Mouse (Mus musculus) embryonic facial prominence, embryonic 13.5 days (tissue): ENCODE measurements around the gene Arhgef12. TPM values are rescaled to one million over a fixed set of nuclear protein-coding genes. Genes with fewer than 3 reads are reported as not detected.

Experiments
- ATAC-seq: fragments of 200-750 bp; cut with Nextera tagmentation; 2 replicates; pipeline ENCODE4 v1.8.0; 2017; ENCODE audit warnings: low read depth; ENCODE audit not compliant: insufficient number of reproducible peaks, insufficient read depth, low FRiP score, low TSS enrichment
- H3K27ac ChIP-seq: fragments of 300-500 bp; sonication (generic); 2 replicates; pipeline ENCODE4 v1.5.1; 2015; ENCODE audit warnings: moderate library complexity, mild to moderate bottlenecking, inconsistent platforms
- H3K27me3 ChIP-seq: fragments of 300-500 bp; sonication (generic); 2 replicates; pipeline ENCODE4 v1.6.1; 2015; ENCODE audit warnings: mild to moderate bottlenecking, inconsistent platforms
- H3K36me3 ChIP-seq: fragments of 300-500 bp; sonication (generic); 2 replicates; pipeline ENCODE4 v1.6.1; 2015; ENCODE audit warnings: mild to moderate bottlenecking, inconsistent platforms
- H3K4me1 ChIP-seq: fragments of 300-500 bp; sonication (generic); 2 replicates; pipeline ENCODE4 v1.6.1; 2015; ENCODE audit warnings: inconsistent platforms
- H3K4me2 ChIP-seq: fragments of 300-500 bp; sonication (generic); 2 replicates; pipeline ENCODE4 v1.6.1; 2015; ENCODE audit warnings: moderate library complexity, mild to moderate bottlenecking, inconsistent platforms
- H3K4me3 ChIP-seq: fragments of 300-500 bp; sonication (generic); 2 replicates; pipeline ENCODE4 v1.5.1; 2015; ENCODE audit warnings: mild to moderate bottlenecking, inconsistent platforms
- H3K9ac ChIP-seq: fragments of 300-500 bp; sonication (generic); 2 replicates; pipeline ENCODE4 v1.6.1; 2015; ENCODE audit warnings: mild to moderate bottlenecking, inconsistent platforms
- H3K9me3 ChIP-seq: fragments of 300-500 bp; sonication (generic); 2 replicates; pipeline ENCODE4 v1.6.1; 2016; ENCODE audit warnings: inconsistent platforms
- WGBS: fragments of 180-500 bp; shearing (Covaris S2); methylation state at CpG from one replicate; pipeline ENCODE4 v1.1.7; 2015; ENCODE audit warnings: mixed read lengths; 5-methylcytosine and 5-hydroxymethylcytosine counted together
- polyA plus RNA-seq: library from polyadenylated mRNA; unstranded; fragments of >200 nt; fragmentation: Nextera tagmentation; extraction: Ambion mirVana; gene quantifications from 2 replicates; pipeline ENCODE4 v1.2.1, GENCODE M21; 2015

Gene Arhgef12
- polyA plus RNA-seq, 1 experiment from 2014 or later: 16.9 TPM

GRCm38 (mm10) chr9:43097801-43098557 is 9.1 kb downstream of the Arhgef12 start:
- Histone ChIP-seq H3K36me3 (0 out of 2 replicates have a peak, but pooled peaks cover 3% of the 10 kb centered on the region), H3K4me1 (peaks cover 37% of the 10 kb centered on the region), H3K27ac (no peak overlapping the region), H3K9me3 (no peaks in the 10 kb centered on the region), H3K4me2 (no peak overlapping the region), H3K27me3 (no peaks in the 10 kb centered on the region), H3K4me3 (no peak overlapping the region), H3K9ac (no peak overlapping the region)
- 90% methylated on average over 3 of the region's 3 CpGs for WGBS
- no peak for ATAC-seq

- no peak overlapping the region for H3K4me2 ChIP-seq
- no peaks in the 10 kb centered on the region for H3K27me3 ChIP-seq
- H3K9ac ChIP-seq: no peak overlapping the region
- H3K9me3 ChIP-seq: no peaks in the 10 kb centered on the region
- H3K27ac ChIP-seq: no peak overlapping the region
- no peaks in the 10 kb centered on the region for H3K36me3 ChIP-seq
- H3K4me3 ChIP-seq: no peak overlapping the region
- ATAC-seq: no peak
- peaks cover 23% of the 10 kb centered on the region for H3K4me1 ChIP-seq
Observed at GRCm38 (mm10) chr9:43096337-43096736, 10.7 kb downstream of the Arhgef12 start.

GRCm38 (mm10) chr9:43094828-43095227 is 12.2 kb downstream of the Arhgef12 start:
- H3K9me3 ChIP-seq: no peaks in the 10 kb centered on the region
- ATAC-seq: no peak
- H3K27me3 ChIP-seq: no peaks in the 10 kb centered on the region
- H3K27ac ChIP-seq: no peak overlapping the region
- WGBS: 89% methylated on average over 4 of the region's 4 CpGs
- H3K4me2 ChIP-seq: no peak overlapping the region
- H3K4me1 ChIP-seq: peaks cover 23% of the 10 kb centered on the region
- H3K4me3 ChIP-seq: no peak overlapping the region
- no peak overlapping the region for H3K9ac ChIP-seq
- no peaks in the 10 kb centered on the region for H3K36me3 ChIP-seq

GRCm38 (mm10) chr9:43093803-43094202 is 13.2 kb downstream of the Arhgef12 start:
- Histone ChIP-seq H3K9ac (no peak overlapping the region), H3K4me1 (peaks cover 22% of the 10 kb centered on the region), H3K4me2 (no peak overlapping the region), H3K27me3 (no peaks in the 10 kb centered on the region), H3K9me3 (no peaks in the 10 kb centered on the region), H3K36me3 (no peaks in the 10 kb centered on the region), H3K4me3 (no peak overlapping the region), H3K27ac (no peak overlapping the region)
- 60% methylated on average over 3 of the region's 3 CpGs for WGBS
- ATAC-seq: no peak

- Histone ChIP-seq H3K27ac (no peak overlapping the region), H3K4me2 (no peak overlapping the region), H3K27me3 (no peaks in the 10 kb centered on the region), H3K9me3 (no peaks in the 10 kb centered on the region), H3K4me1 (peaks cover 27% of the 10 kb centered on the region), H3K4me3 (no peak overlapping the region), H3K9ac (no peak overlapping the region), H3K36me3 (no peaks in the 10 kb centered on the region)
- 95% methylated on average over 1 of the region's 1 CpGs for WGBS
- no peak for ATAC-seq
Observed at GRCm38 (mm10) chr9:43085686-43086285, 21.3 kb downstream of the Arhgef12 start.

- no peaks in the 10 kb centered on the region for H3K9me3 ChIP-seq
- no peaks in the 10 kb centered on the region for H3K27me3 ChIP-seq
- H3K4me2 ChIP-seq: no peak overlapping the region
- H3K36me3 ChIP-seq: no peaks in the 10 kb centered on the region
- H3K9ac ChIP-seq: no peak overlapping the region
- H3K4me1 ChIP-seq: peaks cover 33% of the 10 kb centered on the region
- WGBS: 70% methylated on average over 7 of the region's 7 CpGs
- H3K4me3 ChIP-seq: no peak overlapping the region
- no peak for ATAC-seq
- H3K27ac ChIP-seq: no peak overlapping the region
Observed at GRCm38 (mm10) chr9:43084496-43085362, 22.3 kb downstream of the Arhgef12 start.

GRCm38 (mm10) chr9:43083441-43084055 is 23.5 kb downstream of the Arhgef12 start:
- Histone ChIP-seq H3K27ac (no peak overlapping the region), H3K4me2 (no peak overlapping the region), H3K4me3 (no peak overlapping the region), H3K27me3 (no peaks in the 10 kb centered on the region), H3K36me3 (no peaks in the 10 kb centered on the region), H3K9ac (no peak overlapping the region), H3K9me3 (no peaks in the 10 kb centered on the region), H3K4me1 (peaks cover 33% of the 10 kb centered on the region)
- ATAC-seq: no peak
- WGBS: 44% methylated on average over 7 of the region's 7 CpGs

GRCm38 (mm10) chr9:43078711-43079110 is 28.3 kb downstream of the Arhgef12 start:
- no peaks in the 10 kb centered on the region for H3K27me3 ChIP-seq
- H3K4me3 ChIP-seq: no peak overlapping the region
- no peak overlapping the region for H3K4me2 ChIP-seq
- H3K9me3 ChIP-seq: no peaks in the 10 kb centered on the region
- ATAC-seq: no peak
- H3K4me1 ChIP-seq: peaks cover 15% of the 10 kb centered on the region; the same call in 1 of the 2 replicates
- H3K9ac ChIP-seq: no peak overlapping the region
- H3K27ac ChIP-seq: no peak overlapping the region
- H3K36me3 ChIP-seq: no peaks in the 10 kb centered on the region
- WGBS: 90% methylated on average over 3 of the region's 3 CpGs

GRCm38 (mm10) chr9:43076163-43076562 is 30.9 kb downstream of the Arhgef12 start:
- Histone ChIP-seq H3K4me1 (peaks cover 27% of the 10 kb centered on the region), H3K9me3 (no peaks in the 10 kb centered on the region), H3K4me3 (no peak overlapping the region), H3K27ac (no peak overlapping the region), H3K27me3 (no peaks in the 10 kb centered on the region), H3K9ac (no peak overlapping the region), H3K36me3 (no peaks in the 10 kb centered on the region), H3K4me2 (no peak overlapping the region)
- WGBS: 70% methylated on average over 7 of the region's 7 CpGs
- ATAC-seq: no peak

GRCm38 (mm10) chr9:43074611-43075010 is 32.4 kb downstream of the Arhgef12 start:
- no peak overlapping the region for H3K27ac ChIP-seq
- no peaks in the 10 kb centered on the region for H3K36me3 ChIP-seq
- no peak overlapping the region for H3K4me2 ChIP-seq
- peaks cover 29% of the 10 kb centered on the region for H3K4me1 ChIP-seq
- WGBS: 96% methylated on average over 1 of the region's 1 CpGs
- no peak for ATAC-seq
- no peak overlapping the region for H3K4me3 ChIP-seq
- H3K27me3 ChIP-seq: no peaks in the 10 kb centered on the region
- H3K9me3 ChIP-seq: no peaks in the 10 kb centered on the region
- no peak overlapping the region for H3K9ac ChIP-seq

- Histone ChIP-seq H3K9me3 (no peaks in the 10 kb centered on the region), H3K4me3 (no peak overlapping the region), H3K9ac (no peak overlapping the region), H3K36me3 (no peaks in the 10 kb centered on the region), H3K4me1 (peaks cover 42% of the 10 kb centered on the region), H3K27me3 (no peaks in the 10 kb centered on the region), H3K27ac (no peak overlapping the region), H3K4me2 (no peak overlapping the region)
- no peak for ATAC-seq
- WGBS: 20% methylated on average over 2 of the region's 2 CpGs
Observed at GRCm38 (mm10) chr9:43071741-43072140, 35.3 kb downstream of the Arhgef12 start.
